Mouse (Mus musculus) WW6 (cell line): ENCODE data around the gene Fgfr2.
A peak's percentile ranks its signal among the peaks of the same experiment; 100 is the strongest.

Experiments
- DNase-seq: peaks from one replicate; pipeline ENCODE4 v3.0.0-alpha.2; 2013; ENCODE audit warnings: low read depth, low spot score

Gene Fgfr2

DNA sequence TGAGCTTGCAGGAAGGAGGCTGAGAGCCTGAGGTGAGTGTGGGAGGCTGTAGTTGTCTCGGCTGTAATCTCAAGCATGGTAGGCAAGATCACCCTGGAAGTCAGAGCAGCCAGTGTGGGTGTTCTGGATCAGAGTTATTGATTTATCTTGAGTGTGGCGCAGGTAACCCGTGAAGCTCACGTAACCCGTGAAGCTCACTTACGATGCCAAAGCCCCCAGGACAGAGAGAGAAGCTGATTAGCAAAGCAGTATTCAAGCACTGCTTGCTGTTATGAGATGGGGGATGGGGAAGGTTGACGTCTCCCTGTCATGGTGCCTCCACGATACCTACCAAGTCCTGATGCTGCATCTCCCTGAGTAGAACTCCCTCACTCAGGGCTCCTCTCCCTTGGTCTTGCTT lies 503.6 kb downstream of the Fgfr2 start:
- DNase-seq, result no peak

- no peak for DNase-seq
These were observed 506.1 kb downstream of the Fgfr2 start for GRCm38 (mm10) chr7:132617021-132617564.

GRCm38 (mm10) chr7:132616391-132616790 lies 506.8 kb downstream of the Fgfr2 start:
- no peak for DNase-seq

DNA sequence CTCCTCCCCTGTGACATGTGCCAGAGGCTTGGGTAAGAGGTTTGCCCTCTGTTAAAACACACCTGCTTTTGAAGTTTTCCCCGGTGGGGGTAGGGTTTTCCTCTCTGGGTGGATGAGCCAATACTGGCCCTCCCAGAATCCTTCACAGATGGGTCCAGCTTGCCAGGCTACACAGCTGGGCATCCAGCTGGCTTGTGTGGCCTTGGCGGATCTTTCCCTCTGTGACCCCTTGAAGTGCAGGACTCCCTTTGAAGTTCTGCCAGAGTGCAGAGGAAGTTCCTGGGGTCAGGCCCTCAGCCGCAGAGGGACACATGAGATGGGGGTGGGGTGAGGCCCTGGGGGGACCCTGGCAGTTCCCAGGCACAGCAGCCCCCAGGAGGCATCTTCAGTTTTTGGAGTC lies 507.8 kb downstream of the Fgfr2 start:
- DNase-seq, result no peak

DNA sequence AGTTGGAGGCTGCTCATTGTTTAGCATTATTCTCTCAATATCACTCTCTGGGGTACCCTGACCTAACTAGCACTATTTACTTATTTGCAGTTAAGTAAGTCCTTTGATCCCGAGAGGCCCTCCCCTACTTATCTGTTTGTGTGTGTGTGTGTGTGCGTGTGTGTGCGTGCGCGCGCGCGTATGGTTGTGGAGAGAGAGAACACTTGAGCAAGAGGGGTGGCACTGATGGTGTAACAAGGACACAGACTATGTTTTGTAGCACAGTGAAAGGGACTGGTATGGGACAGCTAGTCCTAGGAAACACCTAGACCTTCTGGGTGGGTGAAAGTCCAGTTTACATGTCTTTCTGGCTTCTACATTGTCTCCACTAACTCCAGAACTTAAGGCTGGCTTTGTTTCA lies 511.6 kb downstream of the Fgfr2 start:
- DNase-seq, result no peak

- peak; percentile 74 for DNase-seq
These were observed 512.5 kb downstream of the Fgfr2 start, which contains the start of gene Lhpp for GRCm38 (mm10) chr7:132610468-132611318. Gene Lhpp, plus strand, starts transcription at chr7:132610638.

GRCm38 (mm10) chr7:132608316-132609020 lies 514.7 kb downstream of the Fgfr2 start:
- DNase-seq, result no peak

DNA sequence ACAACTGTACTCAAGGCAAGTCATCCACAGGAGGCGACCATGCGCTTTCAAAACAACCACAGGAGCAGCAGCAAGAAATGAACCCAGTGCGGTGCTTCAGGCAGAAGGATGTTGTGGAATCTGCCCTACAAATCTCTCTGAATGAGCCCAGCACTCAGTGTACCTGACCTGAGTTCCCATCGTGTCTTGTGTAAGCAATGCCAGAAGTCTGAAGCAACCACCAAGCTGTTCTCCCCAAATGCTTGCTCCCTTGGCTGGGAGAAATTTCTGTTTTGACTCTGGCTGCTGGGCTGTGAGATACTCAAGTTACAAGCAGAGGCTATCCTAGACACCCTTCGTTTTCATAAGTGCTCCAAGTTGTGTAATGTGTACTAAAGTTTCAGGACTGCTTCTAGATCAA lies 517.5 kb downstream of the Fgfr2 start:
- no peak for DNase-seq

DNA sequence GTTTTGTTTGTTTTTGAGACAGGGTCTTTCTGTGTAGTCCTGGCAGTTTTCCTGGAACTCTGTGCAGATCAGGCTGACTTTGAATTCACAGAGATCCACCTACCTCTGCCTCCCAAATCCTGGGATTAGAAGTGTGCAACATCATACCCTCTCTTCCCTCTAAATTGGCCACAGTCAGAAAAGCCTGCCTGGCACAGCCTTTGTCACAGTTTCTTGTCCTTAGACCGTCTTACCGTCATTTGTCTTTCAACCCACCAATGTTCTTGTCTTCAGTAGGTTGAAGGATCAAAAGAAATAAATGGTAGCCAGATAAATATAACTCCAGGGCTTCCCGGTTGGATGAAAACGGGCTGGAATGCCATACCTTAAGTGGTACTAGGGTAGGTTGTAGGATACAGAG lies 518.4 kb downstream of the Fgfr2 start:
- no peak for DNase-seq

GRCm38 (mm10) chr7:132600926-132601325 lies 522.2 kb downstream of the Fgfr2 start:
- no peak for DNase-seq

DNA sequence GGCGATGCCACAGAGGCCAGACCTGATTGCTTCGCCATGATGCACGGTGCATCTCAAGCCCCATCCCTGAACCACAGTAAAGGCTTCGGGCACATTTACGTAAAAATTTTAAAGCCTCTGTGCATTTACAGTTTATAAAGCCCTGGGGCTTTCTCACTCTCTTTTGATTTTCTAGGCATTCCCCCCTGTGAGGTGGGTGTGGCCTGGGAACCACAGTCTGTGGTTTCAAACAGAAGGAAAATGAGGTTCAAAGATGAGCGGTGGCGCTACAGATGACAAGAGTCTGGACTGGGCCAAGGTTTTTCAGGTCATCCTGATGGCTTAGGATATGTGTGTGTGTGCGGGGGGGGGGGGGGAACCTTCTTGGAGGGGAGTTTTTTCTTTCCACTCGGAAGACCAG lies 523.1 kb downstream of the Fgfr2 start:
- DNase-seq, result no peak

DNA sequence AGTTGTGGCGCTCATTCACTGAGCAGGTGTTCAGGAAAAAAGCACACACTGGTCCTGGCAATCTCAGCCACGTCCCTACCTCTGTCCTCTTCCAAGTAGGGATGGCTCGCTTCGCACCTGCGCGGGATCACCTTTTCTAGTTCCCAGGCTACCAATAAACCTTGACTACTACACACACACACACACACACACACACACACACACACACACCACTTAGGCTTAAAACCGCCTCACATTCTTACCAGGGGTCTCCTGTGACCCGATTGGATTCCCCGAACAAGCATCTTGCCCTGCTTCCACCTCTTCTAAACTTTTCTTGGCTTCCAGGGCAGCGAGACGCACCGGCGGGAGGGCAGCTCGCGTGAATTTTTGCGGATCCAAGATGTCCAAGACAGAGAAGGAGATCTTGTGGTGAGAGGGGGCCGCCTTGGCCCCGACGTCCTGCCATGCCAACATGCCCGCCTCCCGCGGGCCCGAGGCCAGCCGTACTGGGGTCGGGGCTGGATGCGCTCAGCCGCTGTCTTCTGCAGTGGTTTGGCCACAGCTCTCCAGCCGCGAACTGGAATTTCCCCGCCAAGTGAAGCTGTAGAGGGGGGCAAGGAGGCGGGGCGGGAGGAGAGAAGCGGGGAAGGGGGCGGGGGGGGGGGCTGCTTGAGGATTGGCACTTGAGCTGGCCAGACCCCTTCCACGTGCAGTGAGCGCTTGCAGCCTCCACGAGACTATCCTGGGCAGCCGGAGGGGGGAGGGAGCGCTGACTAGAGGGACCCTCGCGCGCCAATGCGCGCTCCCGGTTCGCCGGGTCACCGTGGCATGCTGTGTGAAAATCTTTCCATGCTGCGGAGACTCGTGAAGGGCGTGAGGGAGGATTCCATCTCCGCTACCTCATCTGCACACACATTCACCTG lies 523.8 kb downstream of the Fgfr2 start, which contains the start of gene Nkx1-2:
Nkx1-2 (minus strand) TSS at position 567 of the 905 bp plus-strand sequence.
- no peak for DNase-seq

GRCm38 (mm10) chr7:132597251-132598041 lies 525.7 kb downstream of the Fgfr2 start:
- DNase-seq, result no peak

GRCm38 (mm10) chr7:132596557-132597250 lies 526.4 kb downstream of the Fgfr2 start:
- DNase-seq, result no peak

GRCm38 (mm10) chr7:132595787-132596186 lies 527.4 kb downstream of the Fgfr2 start:
- no peak for DNase-seq

- DNase-seq, result no peak
These were observed 528.8 kb downstream of the Fgfr2 start for GRCm38 (mm10) chr7:132594325-132594724.

DNA sequence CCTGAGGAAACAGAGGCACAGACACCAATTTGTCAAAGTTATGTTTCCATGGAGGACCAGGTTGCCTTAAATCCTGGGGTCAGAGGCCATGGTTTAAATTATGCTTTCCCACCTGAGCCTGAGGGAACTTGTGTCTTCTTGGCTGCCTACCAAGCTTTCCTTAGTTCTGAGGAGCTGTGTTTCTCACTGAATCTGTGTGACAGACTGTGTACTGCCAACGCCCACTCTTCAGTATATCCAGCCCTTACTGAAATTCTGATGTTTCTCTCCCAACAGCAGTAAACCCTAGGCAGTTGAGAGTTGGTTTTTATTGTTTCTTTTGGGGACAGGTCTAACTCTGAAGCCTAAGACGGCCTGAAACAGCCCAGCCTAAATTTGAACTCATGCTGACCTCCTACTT lies 529.4 kb downstream of the Fgfr2 start:
- no peak for DNase-seq

DNA sequence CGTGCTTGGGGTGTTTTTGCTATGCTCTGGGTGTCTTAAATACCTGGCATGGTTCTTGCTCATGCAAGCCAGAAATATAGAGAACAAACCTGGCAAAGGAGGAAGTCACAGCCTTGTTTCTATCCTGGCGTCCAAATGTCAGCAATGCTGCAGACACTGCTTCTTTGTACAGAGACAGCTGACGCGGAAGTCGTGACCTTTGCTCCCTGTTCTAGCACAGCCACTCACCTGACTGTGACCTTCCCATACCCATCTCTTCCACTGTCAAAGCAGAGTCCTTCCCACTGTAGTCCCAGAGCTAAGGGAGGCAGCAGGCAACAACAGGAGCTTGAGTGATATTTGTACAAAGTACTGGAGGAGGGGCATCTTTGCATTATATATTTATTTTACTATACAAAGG lies 533.5 kb downstream of the Fgfr2 start:
- DNase-seq, result no peak

GRCm38 (mm10) chr7:132587167-132587566 lies 536.0 kb downstream of the Fgfr2 start:
- no peak for DNase-seq
